Mouse (Mus musculus): ENCODE measurements around the gene Inpp1. TPM values are rescaled to one million over a fixed set of nuclear protein-coding genes. Genes with fewer than 3 reads are reported as not detected.

The Inpp1 gene
- 26.9 to 62.4 TPM (median 41.3 TPM) in 3 replicates for total RNA-seq (2017)

GRCm38 (mm10) chr1:52816910-52817812, at the start of gene Inpp1:
Gene Inpp1, minus strand, starts transcription at chr1:52817688.
- peak; percentile 77 for ATAC-seq (replicated peaks; ENCODE audit: insufficient number of reproducible peaks, low FRiP score, low TSS enrichment, poor library complexity, severe bottlenecking)

GRCm38 (mm10) chr1:52866007-52866406, 48.5 kb upstream of the Inpp1 start:
- ATAC-seq (replicated peaks; ENCODE audit: insufficient number of reproducible peaks, low FRiP score, low TSS enrichment, poor library complexity, severe bottlenecking): no peak

GRCm38 (mm10) chr1:52864220-52864619, 46.7 kb upstream of the Inpp1 start:
- ATAC-seq (replicated peaks; ENCODE audit: insufficient number of reproducible peaks, low FRiP score, low TSS enrichment, poor library complexity, severe bottlenecking): no peak

GRCm38 (mm10) chr1:52855904-52856601, 38.6 kb upstream of the Inpp1 start:
- ATAC-seq (replicated peaks; ENCODE audit: insufficient number of reproducible peaks, low FRiP score, low TSS enrichment, poor library complexity, severe bottlenecking): no peak

- peak; percentile 84 for ATAC-seq (replicated peaks; ENCODE audit: insufficient number of reproducible peaks, low FRiP score, low TSS enrichment, poor library complexity, severe bottlenecking)
These were observed 36.5 kb upstream of the Inpp1 start for GRCm38 (mm10) chr1:52854029-52854428.

GRCm38 (mm10) chr1:52849422-52849821, 31.9 kb upstream of the Inpp1 start:
- ATAC-seq (replicated peaks; ENCODE audit: insufficient number of reproducible peaks, low FRiP score, low TSS enrichment, poor library complexity, severe bottlenecking): no peak

- ATAC-seq (replicated peaks; ENCODE audit: insufficient number of reproducible peaks, low FRiP score, low TSS enrichment, poor library complexity, severe bottlenecking): no peak
These were observed 29.1 kb upstream of the Inpp1 start for GRCm38 (mm10) chr1:52846556-52846955.

GRCm38 (mm10) chr1:52844782-52845665, 27.5 kb upstream of the Inpp1 start, which contains the start of gene Hibch:
Gene Hibch, plus strand, starts transcription at chr1:52844929.
- ATAC-seq (replicated peaks; ENCODE audit: insufficient number of reproducible peaks, low FRiP score, low TSS enrichment, poor library complexity, severe bottlenecking): peak; percentile 97

- ATAC-seq (replicated peaks; ENCODE audit: insufficient number of reproducible peaks, low FRiP score, low TSS enrichment, poor library complexity, severe bottlenecking): no peak
These were observed 26.9 kb upstream of the Inpp1 start for GRCm38 (mm10) chr1:52844354-52844753.

- no peak for ATAC-seq (replicated peaks; ENCODE audit: insufficient number of reproducible peaks, low FRiP score, low TSS enrichment, poor library complexity, severe bottlenecking)
These were observed 21.6 kb upstream of the Inpp1 start for GRCm38 (mm10) chr1:52839099-52839498.

- ATAC-seq (replicated peaks; ENCODE audit: insufficient number of reproducible peaks, low FRiP score, low TSS enrichment, poor library complexity, severe bottlenecking): peak; percentile 88
These were observed 292 bp upstream of the Inpp1 start for GRCm38 (mm10) chr1:52817813-52818147.

GRCm38 (mm10) chr1:52816232-52816891, 1.1 kb downstream of the Inpp1 start:
- ATAC-seq (replicated peaks; ENCODE audit: insufficient number of reproducible peaks, low FRiP score, low TSS enrichment, poor library complexity, severe bottlenecking): no peak

GRCm38 (mm10) chr1:52808456-52808855, 9.0 kb downstream of the Inpp1 start:
- no peak for ATAC-seq (replicated peaks; ENCODE audit: insufficient number of reproducible peaks, low FRiP score, low TSS enrichment, poor library complexity, severe bottlenecking)

GRCm38 (mm10) chr1:52805041-52805440, 12.4 kb downstream of the Inpp1 start:
- ATAC-seq (replicated peaks; ENCODE audit: insufficient number of reproducible peaks, low FRiP score, low TSS enrichment, poor library complexity, severe bottlenecking): no peak

- ATAC-seq (replicated peaks; ENCODE audit: insufficient number of reproducible peaks, low FRiP score, low TSS enrichment, poor library complexity, severe bottlenecking): no peak
These were observed 15.0 kb downstream of the Inpp1 start for GRCm38 (mm10) chr1:52802406-52802975.

- peak; percentile 62 for ATAC-seq (replicated peaks; ENCODE audit: insufficient number of reproducible peaks, low FRiP score, low TSS enrichment, poor library complexity, severe bottlenecking)
These were observed 15.8 kb downstream of the Inpp1 start for GRCm38 (mm10) chr1:52801651-52802050.

GRCm38 (mm10) chr1:52800340-52800740, 17.1 kb downstream of the Inpp1 start:
- peak; percentile 89 for ATAC-seq (replicated peaks; ENCODE audit: insufficient number of reproducible peaks, low FRiP score, low TSS enrichment, poor library complexity, severe bottlenecking)

GRCm38 (mm10) chr1:52799772-52800171, 17.7 kb downstream of the Inpp1 start:
- ATAC-seq (replicated peaks; ENCODE audit: insufficient number of reproducible peaks, low FRiP score, low TSS enrichment, poor library complexity, severe bottlenecking): no peak
